Mouse (Mus musculus): Measurements from ENCODE around the gene Ap4b1. TPM values are rescaled to one million over a fixed set of nuclear protein-coding genes. Genes with fewer than 3 reads are reported as not detected.

Ap4b1 gene
- polyA plus RNA-seq, 2 experiments, result 11.4 to 12.8 TPM

- H3K27ac ChIP-seq, result no peak overlapping the region
- ATAC-seq (ENCODE audit: insufficient read depth) (no peak), DNase-seq (ENCODE audit: low read depth in 3 of 3, low spot score in 3 of 3) (no peak)
- H3K9me3 ChIP-seq (ENCODE audit: control insufficient read depth, low read length), result no peaks in the 10 kb centered on the region
- peaks cover 0 to 4% of the 10 kb centered on the region in 2 experiments; a peak in 1 of 4 replicates for H3K4me1 ChIP-seq (replicated peaks; ENCODE audit: control insufficient read depth in 2 of 2, insufficient read depth in 2 of 2, low read length in 1 of 2)
- no peak overlapping the region for H3K9ac ChIP-seq (replicated peaks)
- no peak overlapping the region for H3K4me3 ChIP-seq (ENCODE audit: insufficient read depth in 1 of 2, low read depth in 2 of 2, low read length in 2 of 2)
- no peaks in the 10 kb centered on the region for H3K27me3 ChIP-seq (ENCODE audit: control insufficient read depth, insufficient read depth, low read length)
- H3K4me2 ChIP-seq (ENCODE audit: low read depth), result no peak overlapping the region
- 78% methylated on average over 6 of the region's 6 CpGs for WGBS (ENCODE audit: insufficient replicate concordance)
- H3K36me3 ChIP-seq (replicated peaks; ENCODE audit: control insufficient read depth, insufficient read depth, low read depth), result no peaks in the 10 kb centered on the region
- TF ChIP-seq EP300 (IDR thresholded peaks at IDR 0.05; ENCODE audit: low read depth) (no peak), CTCF (IDR thresholded peaks at IDR 0.05; ENCODE audit: low read depth) (no peak)
Observed at GRCm38 (mm10) chr3:103857977-103858563, 48.8 kb downstream of the Ap4b1 start.

GRCm38 (mm10) chr3:103858881-103859801, 49.8 kb downstream of the Ap4b1 start, which contains the start of gene Ptpn22:
Gene Ptpn22, plus strand, starts transcription at chr3:103859795.
- Histone ChIP-seq H3K36me3 (replicated peaks; ENCODE audit: control insufficient read depth, insufficient read depth, low read depth) (no peaks in the 10 kb centered on the region), H3K4me3 (ENCODE audit: insufficient read depth in 1 of 2, low read depth in 2 of 2, low read length in 2 of 2) (0 out of 4 replicates have a peak within 1 kb of the TSS, but pooled peaks of 1 of the 2 experiments have one; percentile 5), H3K27me3 (ENCODE audit: control insufficient read depth, insufficient read depth, low read length) (no peaks in the 10 kb centered on the region), H3K4me1 (replicated peaks; ENCODE audit: control insufficient read depth in 2 of 2, insufficient read depth in 2 of 2, low read length in 1 of 2) (peaks cover 0 to 4% of the 10 kb centered on the region in 2 experiments; a peak in 1 of 4 replicates), H3K4me2 (ENCODE audit: low read depth) (peak within 1 kb of the TSS; percentile 38), H3K9ac (replicated peaks) (no peak within 1 kb of the TSS), H3K9me3 (ENCODE audit: control insufficient read depth, low read length) (no peaks in the 10 kb centered on the region), H3K27ac (no peak within 1 kb of the TSS)
- ATAC-seq (ENCODE audit: insufficient read depth), result no peak
- TF ChIP-seq CTCF (IDR thresholded peaks at IDR 0.05; ENCODE audit: low read depth) (no peak), EP300 (IDR thresholded peaks at IDR 0.05; ENCODE audit: low read depth) (no peak)
- no peak for DNase-seq (ENCODE audit: low read depth in 3 of 3, low spot score in 3 of 3)
- 21% methylated on average over 12 of the region's 12 CpGs for WGBS (ENCODE audit: insufficient replicate concordance)

- Histone ChIP-seq H3K9ac (replicated peaks) (no peak overlapping the region), H3K4me2 (ENCODE audit: low read depth) (peak overlapping the region; percentile 38), H3K27me3 (ENCODE audit: control insufficient read depth, insufficient read depth, low read length) (no peaks in the 10 kb centered on the region), H3K36me3 (replicated peaks; ENCODE audit: control insufficient read depth, insufficient read depth, low read depth) (no peaks in the 10 kb centered on the region), H3K9me3 (ENCODE audit: control insufficient read depth, low read length) (no peaks in the 10 kb centered on the region), H3K4me3 (ENCODE audit: insufficient read depth in 1 of 2, low read depth in 2 of 2, low read length in 2 of 2) (0 out of 4 replicates have a peak overlapping the region, but pooled peaks of 1 of the 2 experiments have one; percentile 5), H3K27ac (no peak overlapping the region), H3K4me1 (replicated peaks; ENCODE audit: control insufficient read depth in 2 of 2, insufficient read depth in 2 of 2, low read length in 1 of 2) (peaks cover 0 to 4% of the 10 kb centered on the region in 2 experiments; a peak in 1 of 4 replicates)
- 0 out of 2 replicates have a peak, but pooled peaks have one; percentile 13 for ATAC-seq (ENCODE audit: insufficient read depth)
- 16% methylated on average over 6 of the region's 6 CpGs for WGBS (ENCODE audit: insufficient replicate concordance)
- TF ChIP-seq CTCF (IDR thresholded peaks at IDR 0.05; ENCODE audit: low read depth), result no peak
- TF ChIP-seq EP300 (IDR thresholded peaks at IDR 0.05; ENCODE audit: low read depth), result no peak
- no peak for DNase-seq (ENCODE audit: low read depth in 3 of 3, low spot score in 3 of 3)
Observed at GRCm38 (mm10) chr3:103859851-103860391, 50.6 kb downstream of the Ap4b1 start.

- TF ChIP-seq CTCF (IDR thresholded peaks at IDR 0.05; ENCODE audit: low read depth) (no peak), EP300 (IDR thresholded peaks at IDR 0.05; ENCODE audit: low read depth) (no peak)
- Histone ChIP-seq H3K27me3 (ENCODE audit: control insufficient read depth, insufficient read depth, low read length) (no peaks in the 10 kb centered on the region), H3K9me3 (ENCODE audit: control insufficient read depth, low read length) (no peaks in the 10 kb centered on the region), H3K4me2 (ENCODE audit: low read depth) (no peak overlapping the region), H3K4me3 (ENCODE audit: insufficient read depth in 1 of 2, low read depth in 2 of 2, low read length in 2 of 2) (no peak overlapping the region), H3K27ac (no peak overlapping the region), H3K36me3 (replicated peaks; ENCODE audit: control insufficient read depth, insufficient read depth, low read depth) (no peaks in the 10 kb centered on the region), H3K9ac (replicated peaks) (no peak overlapping the region), H3K4me1 (replicated peaks; ENCODE audit: control insufficient read depth in 2 of 2, insufficient read depth in 2 of 2, low read length in 1 of 2) (peaks cover 0 to 4% of the 10 kb centered on the region in 2 experiments; a peak in 1 of 4 replicates)
- ATAC-seq (ENCODE audit: insufficient read depth) (no peak), DNase-seq (ENCODE audit: low read depth in 3 of 3, low spot score in 3 of 3) (no peak)
- 66% methylated on average over 4 of the region's 4 CpGs for WGBS (ENCODE audit: insufficient replicate concordance)
Observed at GRCm38 (mm10) chr3:103862721-103863220, 53.5 kb downstream of the Ap4b1 start.

Measured in liver, embryonic 14.5 days (tissue).